Mouse (Mus musculus) liver, embryonic 11.5 days (tissue): Measurements from ENCODE around the gene Adam1a. TPM values are rescaled to one million over a fixed set of nuclear protein-coding genes. Genes with fewer than 3 reads are reported as not detected.

Experiments used
- ATAC-seq: fragments of 200-750 bp; cut with Nextera tagmentation; replicated peaks from 2 replicates; pipeline ENCODE4 v1.8.0; 2017; ENCODE audit warnings: moderate number of reproducible peaks, mild to moderate bottlenecking, moderate TSS enrichment, moderate library complexity; ENCODE audit not compliant: low FRiP score
- DNase-seq: peaks from one replicate; pipeline ENCODE4 v3.0.0-alpha.2; 2017; ENCODE audit warnings: low spot score
- H3K27ac ChIP-seq: fragments of 300-500 bp; sonication (generic); 2 replicates; pipeline ENCODE4 v1.5.1; 2014; ENCODE audit warnings: mild to moderate bottlenecking, low read depth, low read length, control low read depth
- H3K27me3 ChIP-seq: fragments of 300-500 bp; sonication (generic); replicated peaks from 2 replicates; pipeline ENCODE4 v1.6.1; 2014; ENCODE audit warnings: low read length, mixed read lengths; ENCODE audit not compliant: control insufficient read depth, insufficient read depth
- H3K36me3 ChIP-seq: fragments of 300-500 bp; sonication (generic); 2 replicates; pipeline ENCODE4 v1.6.1; 2014; ENCODE audit warnings: mild to moderate bottlenecking, low read length, moderate library complexity, mixed read lengths; ENCODE audit not compliant: control insufficient read depth, insufficient read depth
- H3K4me1 ChIP-seq: fragments of 300-500 bp; sonication (generic); replicated peaks from 2 replicates; pipeline ENCODE4 v1.6.1; 2014; ENCODE audit warnings: low read length, mixed read lengths; ENCODE audit not compliant: control insufficient read depth, insufficient read depth
- H3K4me2 ChIP-seq: fragments of 300-500 bp; sonication (generic); 2 replicates; pipeline ENCODE4 v1.6.1; 2014; ENCODE audit warnings: mild to moderate bottlenecking, control low read depth, moderate library complexity
- H3K4me3 ChIP-seq: fragments of 300-500 bp; sonication (generic); 2 replicates; pipeline ENCODE4 v1.5.1; 2014; ENCODE audit warnings: low read depth, low read length, control low read depth
- H3K9ac ChIP-seq: fragments of 300-500 bp; sonication (generic); 2 replicates; pipeline ENCODE4 v1.6.1; 2014; ENCODE audit warnings: low read depth, low read length, control low read depth
- H3K9me3 ChIP-seq: fragments of 300-500 bp; sonication (generic); 2 replicates; pipeline ENCODE4 v1.6.1; 2016; ENCODE audit warnings: low read length, inconsistent platforms, mixed read lengths; ENCODE audit not compliant: control insufficient read depth
- WGBS: fragments of 180-500 bp; shearing (Covaris S2); extraction: QIAGEN DNeasy Blood & Tissue Kit; methylation state at CpG from one replicate; pipeline ENCODE4 v1.1.7; 2014; 5-methylcytosine and 5-hydroxymethylcytosine counted together
- polyA plus RNA-seq: library from polyadenylated mRNA; unstranded; fragments of >200 nt; fragmentation: Nextera tagmentation; extraction: Ambion mirVana; gene quantifications from 2 replicates; pipeline ENCODE4 v1.2.1, GENCODE M21; 2014

Adam1a gene
- polyA plus RNA-seq, result 1.2 TPM in 2 replicates

GRCm38 (mm10) chr5:121544910-121545792, at the start of gene Adam1a, which contains the start of gene Gm42878:
TSS of gene Adam1a (minus strand) at chr5:121545482.
TSS of gene Gm42878 (minus strand) at chr5:121545482.
- H3K36me3 ChIP-seq, result no peaks in the 10 kb centered on the region
- peak within 1 kb of the TSS; percentile 85 for H3K9ac ChIP-seq
- H3K4me2 ChIP-seq, result peak within 1 kb of the TSS; percentile 97
- ATAC-seq, result peak; percentile 66
- DNase-seq, result peak; percentile 59
- peak within 1 kb of the TSS; percentile 85 for H3K27ac ChIP-seq
- H3K9me3 ChIP-seq, result no peaks in the 10 kb centered on the region
- H3K27me3 ChIP-seq, result no peaks in the 10 kb centered on the region
- 1% methylated on average over 68 of the region's 97 CpGs for WGBS
- H3K4me1 ChIP-seq, result peaks cover 16% of the 10 kb centered on the region
- peak within 1 kb of the TSS; percentile 80 for H3K4me3 ChIP-seq

- H3K36me3 ChIP-seq, result no peaks in the 10 kb centered on the region
- peak overlapping the region; percentile 97 for H3K4me2 ChIP-seq
- peaks cover 29% of the 10 kb centered on the region for H3K4me1 ChIP-seq
- DNase-seq (no peak), ATAC-seq (no peak)
- H3K9me3 ChIP-seq, result no peaks in the 10 kb centered on the region
- no peak overlapping the region for H3K27ac ChIP-seq
- H3K9ac ChIP-seq, result no peak overlapping the region
- H3K4me3 ChIP-seq, result no peak overlapping the region
- H3K27me3 ChIP-seq, result no peaks in the 10 kb centered on the region
- WGBS, result 75% methylated on average over 6 of the region's 6 CpGs
These were observed 49.5 kb upstream of the Adam1a start for GRCm38 (mm10) chr5:121594714-121595313.

DNA sequence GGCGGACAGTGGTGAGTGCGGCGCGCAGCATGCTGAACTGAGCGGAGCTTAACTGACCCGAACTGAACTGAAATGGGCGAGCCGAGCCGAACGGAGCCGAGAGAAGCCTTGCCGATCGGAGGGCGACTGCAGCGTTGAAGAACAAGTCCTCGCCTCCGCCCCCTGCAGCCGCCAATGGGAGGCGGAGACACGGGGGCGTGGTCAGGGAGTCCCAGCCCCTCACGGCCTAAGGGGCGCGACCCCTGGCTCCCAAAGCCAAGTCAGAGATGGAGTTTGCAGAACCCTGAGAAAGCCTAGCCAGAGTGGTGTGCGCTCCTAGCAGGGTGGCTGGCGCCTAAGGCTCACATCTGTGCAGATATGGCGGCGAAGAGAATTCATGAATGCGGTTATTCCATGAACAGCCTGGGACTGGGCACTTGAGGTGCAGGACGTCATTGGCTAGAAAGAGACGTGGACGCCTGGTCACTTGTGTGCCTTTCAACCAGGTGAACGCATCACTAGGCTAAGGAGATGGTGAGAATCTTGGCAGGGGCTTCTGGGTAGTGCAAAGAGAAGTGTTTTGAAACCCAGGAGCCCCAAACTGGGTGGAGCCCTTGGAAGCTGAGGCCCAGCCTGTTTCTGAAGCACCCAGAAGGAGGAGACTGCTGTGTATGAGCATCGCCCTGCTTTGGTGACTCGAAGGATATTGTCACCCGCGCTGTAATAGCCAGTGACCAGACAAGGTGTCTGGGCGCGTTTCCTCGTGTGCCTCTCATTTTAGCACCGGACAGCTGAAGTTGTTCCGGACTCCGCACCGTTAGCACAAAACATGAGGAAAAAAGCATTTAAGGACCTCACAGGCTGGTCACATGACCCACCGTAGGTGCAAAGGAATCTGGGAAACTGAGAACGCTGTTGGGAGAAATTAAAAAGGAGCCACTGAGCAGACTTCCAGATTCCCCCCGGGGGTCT, 48.4 kb upstream of the Adam1a start, which contains the start of gene Aldh2:
Aldh2 (minus strand) TSS at position 374 of the 951 bp plus-strand sequence.
- Histone ChIP-seq H3K27me3 (no peaks in the 10 kb centered on the region), H3K4me2 (peak within 1 kb of the TSS; percentile 97), H3K9ac (peak within 1 kb of the TSS; percentile 86), H3K36me3 (no peaks in the 10 kb centered on the region), H3K4me3 (peak within 1 kb of the TSS; percentile 89), H3K4me1 (peaks cover 29% of the 10 kb centered on the region), H3K9me3 (no peaks in the 10 kb centered on the region), H3K27ac (peak within 1 kb of the TSS; percentile 88)
- peak; percentile 86 for DNase-seq
- peak; percentile 90 for ATAC-seq
- WGBS, result 2% methylated on average over 47 of the region's 47 CpGs

DNA sequence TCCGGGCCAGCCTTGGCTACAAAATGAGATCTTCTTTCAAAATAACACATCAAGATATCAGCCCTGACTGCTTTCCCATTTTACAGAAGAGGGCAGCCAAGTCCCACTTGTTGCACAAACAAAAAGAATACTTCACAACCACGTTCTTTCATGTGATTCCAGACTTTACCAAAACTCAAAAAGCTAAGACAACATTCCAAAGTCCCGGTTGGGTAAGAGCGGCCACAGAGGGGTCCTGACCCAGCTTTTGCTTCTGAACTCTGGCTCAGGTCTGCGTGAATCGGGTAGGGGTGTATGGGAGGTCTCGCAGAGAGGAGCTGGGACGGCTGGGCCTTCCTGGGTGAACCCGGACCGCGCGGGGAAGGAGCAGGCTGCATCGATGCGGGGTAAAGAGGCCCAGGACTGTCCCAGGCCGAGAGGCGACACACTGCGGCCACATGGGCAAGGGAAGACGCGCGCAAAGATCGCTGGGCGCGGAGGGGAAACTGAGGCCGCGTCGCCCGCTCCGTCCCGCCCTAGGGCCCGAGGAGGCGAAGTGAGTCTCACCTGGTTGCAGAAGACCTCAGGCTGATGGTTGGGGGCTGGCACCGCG, 47.6 kb upstream of the Adam1a start:
- no peaks in the 10 kb centered on the region for H3K27me3 ChIP-seq
- peak overlapping the region; percentile 86 for H3K9ac ChIP-seq
- H3K4me2 ChIP-seq, result peak overlapping the region; percentile 97
- WGBS, result 5% methylated on average over 33 of the region's 33 CpGs
- H3K4me1 ChIP-seq, result peaks cover 29% of the 10 kb centered on the region
- no peaks in the 10 kb centered on the region for H3K36me3 ChIP-seq
- no peaks in the 10 kb centered on the region for H3K9me3 ChIP-seq
- ATAC-seq (peak; percentile 34), DNase-seq (no peak)
- peak overlapping the region; percentile 89 for H3K4me3 ChIP-seq
- H3K27ac ChIP-seq, result peak overlapping the region; percentile 88

DNA sequence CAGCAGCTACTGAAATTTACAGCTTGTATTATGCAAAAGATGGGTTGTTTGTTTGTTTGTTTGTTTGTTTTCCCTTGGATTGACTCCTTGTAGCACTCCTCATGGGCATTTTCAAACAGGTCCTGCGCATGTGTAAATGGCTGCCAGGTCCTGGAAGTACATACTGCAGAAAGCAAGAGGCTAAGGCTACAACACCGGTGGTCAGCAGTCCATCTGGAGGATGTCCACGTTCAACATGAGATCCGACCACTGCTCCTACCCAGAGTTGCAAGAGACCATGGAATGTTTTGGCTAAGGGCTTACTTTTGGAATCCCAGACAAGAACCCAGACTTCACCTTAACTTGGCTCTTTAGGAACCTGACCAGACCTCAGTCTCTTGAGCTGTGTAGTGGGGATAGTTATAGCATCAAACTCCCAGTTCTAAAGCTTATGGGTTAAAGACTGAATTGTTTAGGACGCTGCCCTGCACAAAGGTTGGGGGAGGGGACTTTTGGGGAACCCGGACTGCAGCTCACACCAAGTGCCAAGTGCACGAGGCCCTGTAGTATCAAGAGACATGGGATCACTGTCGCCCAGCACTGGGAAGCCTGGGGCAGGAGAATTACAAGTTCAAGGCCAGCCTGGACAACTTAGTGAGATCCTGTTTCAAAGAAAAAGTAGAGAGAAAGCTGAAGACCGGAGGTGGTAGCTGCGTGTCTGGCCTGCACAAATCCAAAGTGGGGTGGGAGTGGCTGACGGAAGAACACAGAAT, 47.0 kb upstream of the Adam1a start:
- H3K27ac ChIP-seq, result 0 out of 2 replicates have a peak overlapping the region, but pooled peaks have one; percentile 88
- WGBS, result 52% methylated on average over 11 of the region's 11 CpGs
- H3K9me3 ChIP-seq, result no peaks in the 10 kb centered on the region
- no peaks in the 10 kb centered on the region for H3K36me3 ChIP-seq
- H3K4me3 ChIP-seq, result peak overlapping the region; percentile 89
- DNase-seq (no peak), ATAC-seq (no peak)
- no peaks in the 10 kb centered on the region for H3K27me3 ChIP-seq
- peak overlapping the region; percentile 97 for H3K4me2 ChIP-seq
- H3K9ac ChIP-seq, result peak overlapping the region; percentile 86
- H3K4me1 ChIP-seq, result peaks cover 25% of the 10 kb centered on the region

GRCm38 (mm10) chr5:121591417-121592063, 46.3 kb upstream of the Adam1a start:
- 0 out of 2 replicates have a peak overlapping the region, but pooled peaks have one; percentile 22 for H3K9ac ChIP-seq
- H3K27me3 ChIP-seq, result no peaks in the 10 kb centered on the region
- H3K9me3 ChIP-seq, result no peaks in the 10 kb centered on the region
- H3K4me2 ChIP-seq, result peak overlapping the region; percentile 97
- peaks cover 32% of the 10 kb centered on the region for H3K4me1 ChIP-seq
- DNase-seq, result no peak
- H3K36me3 ChIP-seq, result no peaks in the 10 kb centered on the region
- 60% methylated on average over 11 of the region's 11 CpGs for WGBS
- peak overlapping the region; percentile 25; the same call in 1 of the 2 replicates for H3K27ac ChIP-seq
- peak overlapping the region; percentile 89 for H3K4me3 ChIP-seq
- ATAC-seq, result no peak

GRCm38 (mm10) chr5:121589928-121590327, 44.6 kb upstream of the Adam1a start:
- Histone ChIP-seq H3K9me3 (no peaks in the 10 kb centered on the region), H3K4me1 (peaks cover 31% of the 10 kb centered on the region), H3K36me3 (no peaks in the 10 kb centered on the region), H3K4me3 (no peak overlapping the region), H3K27ac (no peak overlapping the region), H3K9ac (no peak overlapping the region), H3K27me3 (no peaks in the 10 kb centered on the region), H3K4me2 (no peak overlapping the region)
- ATAC-seq (no peak), DNase-seq (no peak)
- WGBS, result 76% methylated on average over 6 of the region's 6 CpGs
